Mouse (Mus musculus) gastrocnemius, postnatal 25 days (tissue): Measurements from ENCODE around the gene Morn4. TPM values are rescaled to one million over a fixed set of nuclear protein-coding genes. Genes with fewer than 3 reads are reported as not detected.

Experiments used
- DNase-seq: peaks from one replicate; pipeline ENCODE4 v3.0.0; 2022
- total RNA-seq, 2 experiments: library from RNA; stranded (reverse); gene quantifications; 1 replicate in 1 of 2; 2 replicates in 1 of 2; pipeline ENCODE4 v1.2.3; 2021

Morn4 gene
- total RNA-seq, 2 experiments from 2014 or later: 1.2 to 1.8 TPM

- DNase-seq: no peak
These were observed 42.2 kb downstream of the Morn4 start for GRCm38 (mm10) chr19:42043988-42044387.

GRCm38 (mm10) chr19:42038310-42038709 is 47.8 kb downstream of the Morn4 start:
- DNase-seq: no peak

GRCm38 (mm10) chr19:42037167-42037702 is 48.9 kb downstream of the Morn4 start:
- DNase-seq: no peak

GRCm38 (mm10) chr19:42036357-42036756 is 49.8 kb downstream of the Morn4 start:
- DNase-seq: no peak

- DNase-seq: peak; percentile 87
These were observed 50.5 kb downstream of the Morn4 start, which contains the start of gene Ankrd2 for GRCm38 (mm10) chr19:42035456-42036248. TSS of gene Ankrd2 (plus strand) at chr19:42036000.

- no peak for DNase-seq
These were observed 51.2 kb downstream of the Morn4 start for GRCm38 (mm10) chr19:42034881-42035455.

GRCm38 (mm10) chr19:42034146-42034775 is 51.9 kb downstream of the Morn4 start:
- DNase-seq: peak; percentile 43

GRCm38 (mm10) chr19:42033611-42034010 is 52.5 kb downstream of the Morn4 start:
- DNase-seq: peak; percentile 55

- DNase-seq: no peak
These were observed 55.0 kb downstream of the Morn4 start for GRCm38 (mm10) chr19:42031112-42031511.

- DNase-seq: peak; percentile 72
These were observed 60.0 kb downstream of the Morn4 start for GRCm38 (mm10) chr19:42026158-42026557.

Other genes starting within 250 kb of the Morn4 start
- gene Frat2, start 238.2 kb downstream of the Morn4 start, total RNA-seq: 10 to 100 TPM; 19.7 to 22.4 TPM
- gene Rrp12, start 190.2 kb downstream of the Morn4 start, total RNA-seq: 10 to 100 TPM; 31.0 to 37.5 TPM
- gene Pgam1, start 174.4 kb downstream of the Morn4 start, total RNA-seq: 10 to 100 TPM; 22.7 to 23.3 TPM
- gene Exosc1, start 152.9 kb downstream of the Morn4 start, total RNA-seq: 10 to 100 TPM; 11.4 to 16.4 TPM
- gene Zdhhc16, start 152.9 kb downstream of the Morn4 start, total RNA-seq: 10 to 100 TPM; 19.2 to 20.5 TPM
- 1 to 10 TPM; 7.7 to 8.7 TPM for gene Mms19, start 105.2 kb downstream of the Morn4 start, total RNA-seq
- gene Ubtd1, start 104.6 kb downstream of the Morn4 start, total RNA-seq: 10 to 100 TPM; 15.4 to 19.8 TPM
- gene Ankrd2, start 50.4 kb downstream of the Morn4 start, total RNA-seq: 1,000 to 10,000 TPM in 1 of 2 experiments, 100 to 1,000 TPM in 1; 167 to 1,046 TPM
- gene Hoga1, start 40.7 kb downstream of the Morn4 start, total RNA-seq: 1 to 10 TPM; 2.1 to 2.3 TPM
- gene 4933411K16Rik, start 34.1 kb downstream of the Morn4 start, total RNA-seq: under 1 TPM; 0.20 to 0.32 TPM
- gene Pi4k2a, start 4.1 kb upstream of the Morn4 start, total RNA-seq: 10 to 100 TPM; 10.4 to 12.2 TPM
- gene Avpi1, start 42.7 kb upstream of the Morn4 start, total RNA-seq: 1 to 10 TPM; 8.4 to 9.3 TPM
- 10 to 100 TPM in 1 of 2 experiments, 1 to 10 TPM in 1; 6.8 to 11.8 TPM for gene Marveld1, start 61.0 kb upstream of the Morn4 start, total RNA-seq
- gene Zfyve27, start 77.6 kb upstream of the Morn4 start, total RNA-seq: 10 to 100 TPM; 10.3 to 12.0 TPM
- gene Sfrp5, start 115.9 kb upstream of the Morn4 start, total RNA-seq: 1 to 10 TPM; 4.0 to 5.7 TPM
- gene Golga7b, start 161.2 kb upstream of the Morn4 start, total RNA-seq: 1 to 10 TPM; 1.7 to 2.3 TPM